Mouse (Mus musculus): ENCODE measurements at regions not wholly inside any gene's neighbourhood (a gene's known extent, or its start where the extent isn't known, plus 50 kb on each side); places are given as distances from the start of the nearest gene placed in this dataset.

GRCm38 (mm10) chr14:89823436-89823835, 1352.2 kb upstream of the Pcdh20 start:
- TF ChIP-seq CTCF (IDR thresholded peaks at IDR 0.05; ENCODE audit: low read depth), result no peak
- TF ChIP-seq EP300 (IDR thresholded peaks at IDR 0.05; ENCODE audit: low read depth), result no peak

All from liver, postnatal 0 days (tissue).